ENCODE assay signal across 29 mouse cellular contexts in genomic region chr17:67930467-67930866, GRCm38 (mm10).
DNase-seq lines count a peak whose midpoint lies in the region; ATAC-seq lines count a peak whose summit lies in the region.
"Had no signal": no experiment of that assay in that cellular context is flagged by ENCODE, and none has a peak within 500 bp of the region (broad histone marks: within the 10 kb centered on the region; RNA-seq: fewer than 3 reads in every experiment).

No protein-coding gene starts in this region.

- no peak overlapping the region for H3K4me3 ChIP-seq in heart, embryonic 10.5 days
- no peak overlapping the region for H3K4me3 ChIP-seq in brown adipose tissue, adult 24 weeks (ENCODE audit: insufficient read depth, low read depth, low read length)
- H3K4me3 ChIP-seq: forebrain, embryonic 10.5 days; forebrain, embryonic 13.5 days; heart, embryonic 12.5 days; heart, embryonic 15.5 days had no signal

- no peaks in the 10 kb centered on the region for H3K9me3 ChIP-seq in heart, embryonic 10.5 days
- H3K9me3 ChIP-seq: forebrain, embryonic 10.5 days; forebrain, embryonic 13.5 days; heart, embryonic 12.5 days; heart, embryonic 15.5 days had no signal

- 78% methylated on average over 3 of the region's 3 CpGs for WGBS in heart, embryonic 10.5 days

- no peaks in the 10 kb centered on the region for H3K27me3 ChIP-seq in heart, embryonic 10.5 days (ENCODE audit: insufficient read depth, poor library complexity, severe bottlenecking)
- H3K27me3 ChIP-seq: CH12.LX; forebrain, embryonic 13.5 days; heart, embryonic 12.5 days; heart, embryonic 15.5 days; Patski had no signal

- H3K27ac ChIP-seq in heart, embryonic 10.5 days = no peak overlapping the region
- 0 out of 2 replicates have a peak overlapping the region, but pooled peaks have one; percentile 1 for H3K27ac ChIP-seq in brown adipose tissue, adult 24 weeks (replicated peaks; ENCODE audit: low read depth, low read length)
- H3K27ac ChIP-seq: forebrain, embryonic 10.5 days; forebrain, embryonic 13.5 days; heart, embryonic 15.5 days; hindbrain, embryonic 14.5 days; hindbrain, postnatal 0 days had no signal

- intact Hi-C loops in heart, postnatal 10 days (cut with DNase I) = no loop called here

- peak; percentile 71 for ATAC-seq in common myeloid progenitor, adult 5-6 weeks (replicated peaks; ENCODE audit: low read depth, poor library complexity, severe bottlenecking)
- ATAC-seq in megakaryocyte progenitor cell, adult 5-6 weeks (replicated peaks; ENCODE audit: poor library complexity) = peak; percentile 76
- ATAC-seq: forebrain, embryonic 13.5 days; forebrain, embryonic 16.5 days; hindbrain, postnatal 0 days; inflammation-experienced regulatory T-cells, adult 6 months; intestine, embryonic 16.5 days; Patski had no signal

- H3K36me3 ChIP-seq in heart, embryonic 10.5 days = peaks cover 17% of the 10 kb centered on the region
- H3K36me3 ChIP-seq: G1E; heart, embryonic 15.5 days had no signal

- peak; percentile 33 for DNase-seq in heart, embryonic 10.5 days (ENCODE audit: low spot score)
- no peak for DNase-seq in heart, postnatal 10 days
- no peak for DNase-seq in adipocyte (ENCODE audit: low spot score)
- no peak for DNase-seq in left cerebral cortex, adult 18-20 months (ENCODE audit: low spot score in 2 of 2)
- DNase-seq: adrenal gland, adult 2 months; adrenal gland, postnatal 14 days; B cell, adult 2 months; cerebellum, adult 11 months; cerebellum, adult 8-10 months; cerebellum, postnatal 10 days; cerebellum, postnatal 36 days; gastrocnemius, postnatal 10 days; heart, postnatal 14 days; heart, postnatal 4 days had no signal

- H3K4me1 ChIP-seq in heart, embryonic 10.5 days = no peaks in the 10 kb centered on the region
- H3K4me1 ChIP-seq in brown adipose tissue, adult 24 weeks (ENCODE audit: control insufficient read depth, insufficient read depth, insufficient read length, low read length) = peaks cover 13% of the 10 kb centered on the region
- H3K4me1 ChIP-seq: forebrain, embryonic 10.5 days; forebrain, embryonic 13.5 days had no signal
